Mouse (Mus musculus) thymus, adult 2 months (tissue): Measurements from ENCODE around the gene Slc5a2. TPM values are rescaled to one million over a fixed set of nuclear protein-coding genes. Genes with fewer than 3 reads are reported as not detected.

Experiments used
- DNase-seq: peaks from one replicate; pipeline ENCODE4 v3.0.0; 2021
- H3K27ac ChIP-seq: fragments of 200-500 bp; 2 replicates; pipeline ENCODE4 v1.5.1; 2012; ENCODE audit warnings: low read length, control low read depth; ENCODE audit not compliant: control insufficient read depth, insufficient read depth
- H3K27me3 ChIP-seq: fragments of 200-500 bp; 2 replicates; pipeline ENCODE4 v1.6.1; 2012; ENCODE audit warnings: mild to moderate bottlenecking, low read length, moderate library complexity, mixed read lengths; ENCODE audit not compliant: control insufficient read depth, insufficient read depth
- H3K36me3 ChIP-seq: fragments of 200-500 bp; 2 replicates; pipeline ENCODE4 v1.6.1; 2012; ENCODE audit warnings: mild to moderate bottlenecking, low read length, moderate library complexity; ENCODE audit not compliant: control insufficient read depth, insufficient read depth
- H3K4me1 ChIP-seq: fragments of 200-500 bp; replicated peaks from 2 replicates; pipeline ENCODE4 v1.6.1; 2012; ENCODE audit warnings: low read length; ENCODE audit not compliant: control insufficient read depth, insufficient read depth
- H3K4me3 ChIP-seq: fragments of 200-500 bp; 2 replicates; pipeline ENCODE4 v1.5.1; 2012; ENCODE audit warnings: mild to moderate bottlenecking, low read length, control low read depth, moderate library complexity; ENCODE audit not compliant: control insufficient read depth, insufficient read depth
- CTCF ChIP-seq: fragments of 200-500 bp; IDR thresholded peaks from 2 replicates; pipeline ENCODE4 v1.5.1; 2012; ENCODE audit warnings: mild to moderate bottlenecking, control low read depth, low read length, moderate library complexity, borderline replicate concordance; ENCODE audit not compliant: control insufficient read depth, poor library complexity, insufficient read depth; ENCODE audit errors: extremely low read depth
- POLR2A ChIP-seq: fragments of 200-500 bp; IDR thresholded peaks from 2 replicates; pipeline ENCODE4 v1.6.1; 2012; ENCODE audit warnings: mild to moderate bottlenecking, low read length, control low read depth, moderate library complexity; ENCODE audit not compliant: control insufficient read depth, poor library complexity, insufficient read depth; ENCODE audit errors: extremely low read depth
- WGBS: fragments of 180-500 bp; shearing (Covaris S2); methylation state at CpG from one replicate; pipeline ENCODE4 v1.1.7; 2018; 5-methylcytosine and 5-hydroxymethylcytosine counted together
- polyA plus RNA-seq: library from polyadenylated mRNA; depleted of rRNA; stranded (reverse); fragments of >200 nt; gene quantifications from 2 replicates; pipeline ENCODE4 v1.2.3, GENCODE M21; 2012; rRNA removed

Slc5a2 gene
- polyA plus RNA-seq, 1 experiment, result 0.67 TPM

DNA sequence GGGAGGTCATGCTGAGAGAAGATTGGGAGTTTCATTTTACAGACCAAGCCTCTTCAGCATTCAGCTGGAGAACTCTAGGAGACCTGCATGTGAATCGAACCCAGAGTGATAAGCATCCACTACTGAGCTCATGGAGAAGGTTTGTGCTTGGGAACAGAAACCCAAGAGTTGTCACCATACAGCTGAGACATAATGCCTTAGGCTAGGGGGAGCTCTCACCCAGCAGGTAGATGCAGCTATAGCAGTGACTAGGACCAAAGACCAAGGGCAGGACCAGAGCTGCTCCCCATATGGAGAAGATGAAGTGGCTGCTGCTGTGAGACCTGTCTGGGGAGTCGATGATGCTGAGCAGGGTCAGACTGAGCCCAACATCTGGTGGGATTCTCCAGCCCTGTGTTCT is 48.1 kb downstream of the Slc5a2 start:
- H3K36me3 ChIP-seq, result no peaks in the 10 kb centered on the region
- 97% methylated on average over 2 of the region's 2 CpGs for WGBS

DNA sequence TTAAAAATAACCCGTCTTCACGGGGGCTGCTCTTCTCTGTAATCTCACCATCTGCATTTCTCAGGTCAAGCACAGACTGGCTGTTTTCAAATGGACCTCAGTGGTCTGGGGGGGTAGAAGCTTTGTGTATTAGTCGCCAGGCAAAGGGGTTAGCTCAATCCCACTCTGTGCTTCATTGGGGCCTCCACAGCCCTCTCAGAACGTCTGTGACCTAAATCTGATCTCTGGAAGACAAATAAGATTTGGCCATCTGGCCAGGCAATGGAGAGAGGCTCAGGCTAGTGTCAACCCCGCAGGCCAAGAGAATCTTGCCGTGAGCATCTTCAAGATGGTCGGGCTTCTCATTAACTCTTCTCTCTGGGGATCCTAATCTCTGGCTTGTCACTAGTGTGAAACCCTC is 49.0 kb downstream of the Slc5a2 start:
- TF ChIP-seq POLR2A (no peak), CTCF (no peak)
- Histone ChIP-seq H3K36me3 (no peaks in the 10 kb centered on the region), H3K4me1 (no peaks in the 10 kb centered on the region), H3K27me3 (no peaks in the 10 kb centered on the region), H3K4me3 (no peak overlapping the region), H3K27ac (no peak overlapping the region)
- no peak for DNase-seq
- WGBS, result 94% methylated on average over 7 of the region's 7 CpGs

More for the DNA sequence above, 48.1 kb downstream of the Slc5a2 start:
- Histone ChIP-seq H3K4me1 (no peaks in the 10 kb centered on the region), H3K4me3 (no peak overlapping the region), H3K27ac (no peak overlapping the region), H3K27me3 (no peaks in the 10 kb centered on the region)
- peak; percentile 6 for DNase-seq
- TF ChIP-seq CTCF (no peak), POLR2A (no peak)

GRCm38 (mm10) chr7:128317011-128317410 is 51.6 kb downstream of the Slc5a2 start:
- TF ChIP-seq CTCF (no peak), POLR2A (no peak)
- 96% methylated on average over 4 of the region's 4 CpGs for WGBS
- Histone ChIP-seq H3K27me3 (no peaks in the 10 kb centered on the region), H3K4me3 (no peak overlapping the region), H3K4me1 (no peaks in the 10 kb centered on the region), H3K27ac (no peak overlapping the region), H3K36me3 (no peaks in the 10 kb centered on the region)
- DNase-seq, result no peak

DNA sequence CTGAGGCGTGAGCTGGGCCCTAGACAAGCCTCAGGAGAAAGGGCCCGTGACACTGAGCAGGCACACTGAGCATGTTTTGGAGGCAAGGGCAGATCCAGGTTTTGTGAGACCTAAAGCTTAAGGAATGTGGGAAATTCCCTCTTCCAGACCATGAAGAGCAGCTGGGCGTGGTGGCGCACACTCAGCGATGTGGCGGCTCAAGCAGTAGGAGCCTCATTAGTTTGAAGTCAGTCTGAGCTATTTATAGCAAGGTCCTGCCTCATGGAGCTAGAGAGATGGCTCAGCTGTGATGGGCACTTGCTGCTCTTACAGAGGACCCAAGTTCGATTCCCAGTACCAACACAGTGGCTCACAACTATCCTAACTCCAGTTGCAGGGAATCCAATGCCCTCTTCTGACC is 53.7 kb downstream of the Slc5a2 start:
- Histone ChIP-seq H3K36me3 (no peaks in the 10 kb centered on the region), H3K4me1 (no peaks in the 10 kb centered on the region), H3K27ac (no peak overlapping the region), H3K27me3 (no peaks in the 10 kb centered on the region), H3K4me3 (no peak overlapping the region)
- WGBS, result 96% methylated on average over 7 of the region's 7 CpGs
- no peak for TF ChIP-seq CTCF
- TF ChIP-seq POLR2A, result no peak
- no peak for DNase-seq

- WGBS, result 82% methylated on average over 2 of the region's 2 CpGs
- H3K4me1 ChIP-seq, result no peaks in the 10 kb centered on the region
- no peak overlapping the region for H3K27ac ChIP-seq
- TF ChIP-seq POLR2A, result no peak
- TF ChIP-seq CTCF, result no peak
- no peak overlapping the region for H3K4me3 ChIP-seq
- no peaks in the 10 kb centered on the region for H3K27me3 ChIP-seq
- H3K36me3 ChIP-seq, result no peaks in the 10 kb centered on the region
- no peak for DNase-seq
Measured at GRCm38 (mm10) chr7:128320219-128320816, 54.9 kb downstream of the Slc5a2 start.

DNA sequence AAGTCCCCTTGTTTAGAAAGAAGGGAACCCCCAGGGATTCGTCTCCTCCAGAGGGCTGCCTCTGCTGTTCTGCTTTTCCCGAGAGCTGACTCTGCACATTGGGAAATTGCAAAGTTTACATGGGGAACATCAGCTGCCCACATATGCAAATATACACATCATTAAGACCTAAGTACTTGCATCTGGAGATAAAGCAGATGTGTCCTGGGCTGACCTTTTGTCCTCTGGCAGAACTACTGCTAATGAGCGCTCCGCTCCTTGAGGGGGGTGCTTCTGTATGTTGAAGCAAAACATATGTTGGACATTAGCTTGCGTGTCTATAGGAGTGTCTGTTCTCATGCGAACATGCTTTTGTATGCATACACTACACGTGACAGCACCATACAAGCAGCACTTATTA is 55.8 kb downstream of the Slc5a2 start:
- WGBS, result 94% methylated on average over 7 of the region's 7 CpGs
- no peak for TF ChIP-seq CTCF
- TF ChIP-seq POLR2A, result no peak
- no peaks in the 10 kb centered on the region for H3K4me1 ChIP-seq
- no peak for DNase-seq
- no peaks in the 10 kb centered on the region for H3K27me3 ChIP-seq
- H3K27ac ChIP-seq, result no peak overlapping the region
- no peak overlapping the region for H3K4me3 ChIP-seq
- H3K36me3 ChIP-seq, result no peaks in the 10 kb centered on the region

Other genes with a start within 250 kb of the Slc5a2 start
- gene Itgam, start 203.0 kb upstream of the Slc5a2 start, polyA plus RNA-seq, result 7.9 and 9.6 TPM in 2 replicates
- gene Gm49368, start 203.0 kb upstream of the Slc5a2 start, polyA plus RNA-seq, result 0.03 TPM in 1 of 2 replicates, not detected in the other
- 9.4 and 14.7 TPM in 2 replicates for gene Itgax, start 136.1 kb upstream of the Slc5a2 start, polyA plus RNA-seq
- 6.9 and 7.7 TPM in 2 replicates for gene Itgad, start 111.3 kb upstream of the Slc5a2 start, polyA plus RNA-seq
- gene Cox6a2, start 59.3 kb upstream of the Slc5a2 start, polyA plus RNA-seq, result 28.8 and 414 TPM in 2 replicates
- gene Armc5, start 28.3 kb upstream of the Slc5a2 start, polyA plus RNA-seq, result 68.6 and 85.1 TPM in 2 replicates
- 2.4 and 2.5 TPM in 2 replicates for gene 9130023H24Rik, start 27.6 kb upstream of the Slc5a2 start, polyA plus RNA-seq
- gene Tgfb1i1, start 18.8 kb upstream of the Slc5a2 start, polyA plus RNA-seq, result 21.0 and 25.4 TPM in 2 replicates
- gene BC017158, start 32.5 kb downstream of the Slc5a2 start, polyA plus RNA-seq, result 51.1 and 54.1 TPM in 2 replicates
- gene Rgs10, start 153.1 kb downstream of the Slc5a2 start, polyA plus RNA-seq, result 62.5 and 71.8 TPM in 2 replicates
- gene Tial1, start 196.1 kb downstream of the Slc5a2 start, polyA plus RNA-seq, result 43.8 and 54.6 TPM in 2 replicates